Mouse (Mus musculus) urinary bladder, postnatal 10 days (tissue): ENCODE measurements around the gene Dnajb8.

Experiments
- DNase-seq: peaks from one replicate; pipeline ENCODE4 v3.0.0; 2022; ENCODE audit warnings: low spot score

Dnajb8 gene

DNA sequence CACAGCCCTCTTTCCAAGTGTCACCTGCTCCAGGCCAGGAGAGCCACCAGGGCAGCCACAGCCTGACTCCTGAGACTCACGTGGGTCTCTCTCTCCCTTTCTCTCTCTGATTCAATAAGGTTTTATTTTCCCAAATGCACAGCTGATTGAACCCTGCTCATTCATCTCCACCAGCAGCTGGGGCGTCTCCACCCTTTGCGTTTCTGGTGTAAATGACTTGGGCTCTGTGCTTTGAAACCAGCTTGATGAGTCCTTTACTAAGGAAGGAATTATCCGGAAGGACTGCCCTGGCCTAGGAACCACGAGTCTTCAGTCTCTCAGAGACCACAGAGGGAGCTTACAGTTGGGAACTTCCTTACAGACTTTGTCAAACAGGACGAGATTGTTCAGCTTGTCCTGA, 10.2 kb downstream of the Dnajb8 start:
- no peak for DNase-seq

DNA sequence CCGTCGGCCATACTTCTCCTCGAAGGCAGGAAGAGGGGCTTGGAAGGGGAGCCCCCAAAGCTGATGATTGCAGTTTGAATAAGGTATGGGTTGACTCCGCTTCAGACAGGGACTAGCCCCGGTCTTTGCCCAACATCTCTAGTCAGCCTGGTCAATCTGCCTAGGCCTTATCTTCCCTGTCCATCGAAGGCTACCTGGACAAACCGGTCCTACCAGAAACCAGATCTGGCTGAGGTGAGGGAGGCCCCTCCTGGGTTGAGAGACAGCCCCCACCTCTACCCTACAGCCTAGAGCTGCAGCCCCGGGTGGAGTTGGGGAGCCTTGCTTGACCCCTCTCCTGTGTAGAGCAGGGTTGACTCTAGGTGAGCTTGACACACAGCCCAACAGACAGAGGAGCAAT, 11.9 kb downstream of the Dnajb8 start:
- no peak for DNase-seq

DNA sequence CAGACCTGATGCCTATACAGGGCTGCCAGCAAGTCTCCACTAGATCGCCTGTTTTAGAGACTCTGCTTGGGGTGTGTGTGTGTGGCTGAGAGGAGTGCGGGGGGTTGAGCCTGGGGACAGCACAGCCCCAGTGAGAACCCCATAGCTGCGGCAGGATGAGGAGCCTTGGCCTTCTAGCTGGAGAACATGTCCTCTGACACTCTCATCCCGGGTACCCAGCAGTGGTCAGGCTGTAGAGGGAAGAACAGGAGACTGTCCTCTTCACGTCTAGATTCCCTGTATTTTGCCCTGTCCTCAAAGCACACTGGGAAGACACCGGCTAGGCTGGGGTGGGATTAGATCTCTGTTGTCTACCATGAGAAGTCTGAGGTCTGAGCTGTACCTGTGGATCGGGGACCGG, 13.4 kb downstream of the Dnajb8 start:
- DNase-seq: no peak

DNA sequence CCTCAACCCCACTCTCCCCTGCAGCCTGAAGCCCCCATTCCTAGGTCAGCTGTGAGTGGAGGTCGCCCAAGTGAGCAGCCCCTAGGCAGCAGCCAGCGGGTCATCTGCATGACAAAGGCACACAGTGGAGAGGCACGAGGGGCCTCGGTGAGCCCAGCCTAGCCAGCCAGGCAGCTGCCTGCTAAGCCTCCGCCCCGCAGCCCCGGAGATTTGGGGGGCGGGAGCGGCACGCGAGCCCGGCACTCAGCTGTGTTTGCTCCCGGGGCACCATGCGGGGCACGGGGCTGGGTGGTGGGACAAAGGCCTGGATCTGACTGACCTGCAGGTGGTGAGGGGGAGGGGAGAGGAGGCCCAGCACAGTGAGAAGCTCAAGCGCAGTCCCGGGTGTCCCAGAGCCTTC, 13.9 kb downstream of the Dnajb8 start:
- DNase-seq: no peak

DNA sequence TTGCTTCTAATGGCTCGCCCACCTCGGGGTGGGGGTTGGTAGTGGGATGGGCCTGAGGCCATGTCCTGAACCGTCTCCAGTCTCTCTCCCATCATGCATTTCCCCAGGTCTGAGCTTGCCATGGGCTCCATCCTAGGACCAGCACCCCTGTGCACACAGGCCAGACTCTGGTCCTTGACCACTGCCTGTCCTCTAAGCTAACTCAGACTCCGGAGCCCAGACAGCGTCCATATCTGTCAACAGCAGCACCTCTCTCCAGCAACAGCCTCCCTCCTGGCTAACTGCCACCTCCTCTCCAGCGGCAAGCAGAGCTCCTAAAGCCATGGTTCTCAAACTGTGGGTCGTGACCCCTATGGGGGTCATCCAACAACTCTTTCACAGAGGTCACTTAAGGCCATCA, 14.4 kb downstream of the Dnajb8 start:
- no peak for DNase-seq

DNA sequence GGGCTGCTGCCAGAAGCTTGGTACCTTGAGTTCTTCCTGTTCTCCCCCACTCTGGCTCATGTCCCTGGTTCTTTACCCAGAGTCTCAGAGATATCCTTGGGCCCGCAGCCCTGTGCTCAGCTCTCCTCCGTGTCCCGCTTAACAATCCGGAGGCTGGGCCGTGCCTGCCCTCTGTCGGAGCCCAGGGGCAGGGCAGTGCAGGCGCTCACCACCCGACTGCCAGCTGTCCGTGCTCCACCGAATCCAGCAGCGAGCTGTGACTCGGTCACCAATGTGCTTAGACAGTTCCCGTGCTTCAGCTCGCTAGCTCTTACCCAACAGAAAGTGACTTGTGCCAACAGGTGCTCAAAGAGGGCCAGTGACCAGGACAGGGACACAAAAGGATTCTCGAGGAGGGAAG, 20.5 kb downstream of the Dnajb8 start:
- no peak for DNase-seq

DNA sequence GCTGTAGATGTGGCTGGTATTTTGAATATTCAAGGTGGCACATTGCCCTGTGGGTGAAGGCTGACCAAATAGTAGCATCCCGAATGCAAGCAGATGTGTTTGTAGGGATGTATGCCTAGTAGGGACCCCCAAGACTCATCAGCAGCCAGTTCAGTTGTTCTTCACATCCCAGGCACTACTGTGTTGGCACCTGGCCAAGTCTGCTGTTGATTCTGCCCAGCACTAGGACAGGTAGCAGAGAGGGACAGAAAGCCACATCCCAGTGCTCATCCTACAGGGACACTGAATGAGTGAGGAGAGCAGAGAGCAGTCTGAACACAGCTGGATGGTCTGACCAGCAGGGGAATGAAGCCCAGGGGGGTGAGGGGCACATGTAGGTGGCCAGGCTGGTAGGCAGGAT, 27.2 kb downstream of the Dnajb8 start:
- no peak for DNase-seq

DNA sequence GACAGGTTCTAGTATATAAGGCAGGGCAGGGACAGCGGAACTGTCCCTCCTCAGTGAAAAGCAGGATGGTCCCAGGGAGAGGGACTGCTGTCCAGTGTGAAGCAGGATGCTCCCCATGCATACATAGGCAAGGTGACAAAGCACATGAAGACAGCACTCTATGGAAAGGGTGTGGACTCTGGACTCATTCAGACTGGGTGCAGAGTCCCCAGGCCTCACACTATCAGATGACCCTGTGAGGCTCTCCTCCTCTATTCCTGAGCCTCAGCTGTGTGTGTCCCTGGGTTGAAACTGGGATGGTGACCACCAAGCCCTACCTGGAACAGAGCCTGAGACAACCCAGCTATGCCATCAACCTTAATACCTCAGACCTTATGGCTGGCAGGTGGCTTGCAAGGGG, 29.3 kb downstream of the Dnajb8 start:
- DNase-seq: no peak

DNA sequence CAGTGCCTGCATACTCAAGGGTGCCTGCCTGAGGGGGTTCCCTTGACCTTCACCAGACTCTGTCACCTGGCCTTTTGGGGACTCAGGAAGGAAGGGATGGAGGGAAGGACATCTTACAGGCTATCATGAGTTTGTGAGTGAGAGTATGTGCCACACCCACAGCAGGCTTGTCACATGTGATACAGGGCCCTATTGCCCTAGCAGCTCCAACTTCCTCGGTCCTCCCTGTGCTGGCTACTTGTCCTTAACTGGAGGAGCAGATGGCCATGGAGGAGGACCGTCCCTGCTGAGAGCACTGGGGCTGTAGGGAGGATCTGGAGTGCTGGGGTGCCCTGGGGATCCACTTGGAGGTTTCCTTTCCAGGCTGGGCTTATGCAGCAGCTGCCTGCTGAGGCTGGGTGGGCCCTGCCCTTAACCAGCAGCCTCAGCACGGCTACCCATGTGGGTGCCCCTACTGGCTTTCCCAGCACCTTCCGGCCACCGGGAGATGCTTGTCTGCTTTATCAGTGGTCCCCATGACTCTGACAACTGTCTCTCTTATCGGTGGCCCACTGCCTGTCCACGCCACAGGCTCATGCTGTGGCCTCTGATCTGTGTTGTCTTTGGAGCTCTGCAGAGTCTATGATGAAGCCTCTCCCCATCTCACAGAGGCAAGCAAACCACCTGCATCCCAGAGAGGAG, 29.9 kb downstream of the Dnajb8 start:
- DNase-seq: no peak

DNA sequence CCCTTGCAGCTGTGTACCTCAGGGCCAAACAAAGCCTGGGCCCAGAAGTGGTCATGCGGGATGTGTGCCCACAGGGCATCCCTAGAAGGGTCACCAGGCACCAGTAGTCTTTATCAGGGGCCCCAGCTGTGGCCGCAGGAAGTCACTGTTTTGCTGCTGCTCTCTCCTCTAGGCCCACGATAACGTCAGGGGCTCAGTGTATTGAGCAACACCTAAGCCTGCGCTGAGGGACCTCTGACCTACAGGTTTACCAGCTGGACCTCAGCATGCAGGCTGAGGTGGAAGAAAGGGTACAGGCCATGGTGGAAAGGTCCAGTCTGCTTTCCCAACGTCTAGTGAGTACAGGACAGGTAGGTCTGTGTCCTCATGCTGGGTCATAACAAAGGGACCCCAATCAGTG, 32.0 kb downstream of the Dnajb8 start:
- no peak for DNase-seq

DNA sequence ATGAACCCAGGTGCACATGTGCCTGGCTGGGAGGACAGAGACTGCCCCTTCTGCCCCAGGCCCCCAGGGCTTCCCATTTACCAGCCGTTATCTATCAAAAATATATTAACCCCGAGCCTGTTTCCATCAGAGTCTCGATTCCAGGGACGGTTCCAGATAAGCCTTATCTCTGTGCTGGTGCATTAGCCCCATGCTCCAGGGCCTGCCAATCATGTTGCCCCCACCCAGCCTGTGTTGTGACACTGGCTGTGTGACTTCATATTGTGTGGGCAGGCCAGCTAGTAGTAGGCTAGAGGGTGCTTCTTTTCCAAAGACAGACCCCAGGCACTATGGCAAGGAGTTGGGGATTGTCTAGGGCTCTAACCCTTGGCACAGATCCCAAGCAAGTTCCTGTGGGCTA, 33.4 kb downstream of the Dnajb8 start:
- no peak for DNase-seq

DNA sequence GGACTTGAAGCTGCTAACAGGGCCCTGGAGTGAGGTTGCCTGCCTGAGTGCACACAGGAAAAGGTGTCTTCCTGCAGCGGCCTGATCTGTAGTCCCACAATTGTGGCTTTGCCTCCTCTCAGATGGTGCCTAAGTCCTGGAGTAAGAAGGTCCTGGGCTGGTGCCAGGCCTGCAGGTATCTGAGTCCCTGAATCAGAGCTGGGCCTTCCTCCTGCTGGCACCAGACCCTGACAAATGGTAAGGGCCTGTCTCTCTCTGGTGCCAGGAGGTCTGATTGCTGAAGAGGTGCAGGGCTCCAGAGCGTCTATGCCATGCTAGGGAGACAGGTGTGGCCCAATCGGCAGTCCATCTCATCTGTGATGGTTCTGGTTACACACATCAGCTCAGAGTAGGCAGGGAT, 37.6 kb downstream of the Dnajb8 start:
- DNase-seq: no peak

DNA sequence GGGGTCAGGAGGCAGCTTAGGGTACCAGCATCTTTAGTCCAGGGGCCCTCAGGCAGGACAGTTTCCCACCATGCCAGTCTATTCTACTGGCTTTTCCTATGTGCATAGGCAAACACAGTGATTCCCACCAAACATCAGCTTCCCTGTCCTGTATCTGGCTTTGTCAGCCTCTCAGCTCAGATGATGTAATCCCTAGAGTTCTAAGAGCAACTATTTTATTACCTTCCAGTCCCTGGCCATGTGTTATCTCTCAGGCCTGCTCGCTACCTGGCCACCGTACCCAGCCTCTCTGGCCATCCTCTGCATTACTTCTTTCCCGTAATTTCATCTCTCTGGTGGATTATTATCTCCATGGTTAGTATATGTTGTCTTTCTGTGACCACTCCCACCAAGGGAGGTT, 38.6 kb downstream of the Dnajb8 start:
- DNase-seq: no peak

DNA sequence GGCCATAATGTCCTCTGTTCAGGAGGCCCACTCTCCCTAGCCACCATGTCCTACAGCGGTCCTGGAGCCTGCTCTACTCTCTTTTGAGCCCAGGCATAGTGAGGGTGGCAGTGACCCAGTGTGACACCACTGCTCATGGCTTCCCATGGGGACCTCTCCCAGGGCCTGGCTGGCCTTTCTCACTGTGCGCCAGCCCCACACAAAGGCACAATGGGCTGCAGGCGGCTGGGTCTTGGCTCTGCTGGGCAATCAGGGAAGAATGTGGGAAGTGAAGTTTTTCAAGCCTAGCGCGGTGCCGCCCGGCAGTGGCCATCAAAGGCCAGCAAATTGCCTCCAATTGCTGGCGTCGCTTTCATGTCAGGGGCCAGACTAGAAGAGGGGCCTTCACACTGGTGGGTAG, 40.1 kb downstream of the Dnajb8 start:
- DNase-seq: no peak

DNA sequence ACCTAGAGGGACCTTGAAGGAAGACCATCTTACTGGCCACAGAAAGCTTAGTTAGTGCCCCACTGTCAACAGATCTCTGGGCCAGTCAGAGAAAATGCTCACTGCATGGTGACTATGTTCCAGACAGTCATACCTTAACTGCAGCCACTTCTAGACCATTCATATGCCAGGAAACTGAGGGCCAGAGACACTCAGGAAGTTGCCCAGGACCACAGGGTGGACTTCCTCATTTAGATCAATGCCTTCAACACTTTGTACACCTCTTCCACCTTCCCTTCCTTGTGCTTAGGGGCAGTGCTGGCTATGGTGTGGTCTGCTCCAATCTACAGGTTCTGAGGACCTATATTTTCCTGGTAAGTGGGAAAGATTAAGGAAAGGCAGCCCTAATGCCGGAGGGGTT, 43.3 kb downstream of the Dnajb8 start:
- DNase-seq: no peak

DNA sequence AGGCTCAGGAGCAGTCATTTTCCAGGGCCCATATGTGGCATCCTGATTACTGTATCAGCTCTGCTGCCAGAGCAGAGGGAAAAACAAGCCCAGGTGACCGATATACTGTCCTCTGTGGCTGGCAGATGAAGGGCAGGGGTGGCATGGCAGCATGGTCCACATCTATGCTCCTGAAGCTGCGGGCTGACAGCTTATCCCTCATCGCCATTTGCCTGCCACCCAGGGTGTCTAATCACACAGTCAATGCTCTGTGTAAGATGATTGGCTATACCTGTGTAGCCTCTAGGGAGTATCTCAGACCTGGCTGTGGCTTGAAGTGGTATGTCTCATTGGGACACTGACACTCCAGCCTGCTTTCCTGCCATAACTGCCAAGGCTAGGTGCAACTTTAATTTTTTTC, 44.0 kb downstream of the Dnajb8 start:
- DNase-seq: no peak

DNA sequence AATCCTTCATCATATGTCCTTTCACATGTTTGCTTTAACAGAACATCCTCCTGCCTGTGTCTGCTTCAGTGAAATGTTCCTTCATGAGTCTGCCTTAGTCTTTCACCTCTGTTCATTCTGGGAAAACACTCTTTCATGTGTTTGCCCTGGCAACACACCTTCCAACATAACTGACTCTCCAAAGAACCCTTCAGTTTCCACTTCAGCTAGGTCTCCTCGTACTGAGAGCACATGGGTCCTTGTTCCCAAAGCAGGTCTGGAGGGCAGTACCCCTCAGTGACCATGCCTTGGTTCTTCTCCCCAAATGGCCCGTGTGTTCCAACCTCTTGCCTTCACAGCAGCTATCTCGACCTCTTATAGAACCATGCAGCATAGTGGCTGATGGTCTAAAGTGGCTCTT, 45.0 kb downstream of the Dnajb8 start:
- no peak for DNase-seq

DNA sequence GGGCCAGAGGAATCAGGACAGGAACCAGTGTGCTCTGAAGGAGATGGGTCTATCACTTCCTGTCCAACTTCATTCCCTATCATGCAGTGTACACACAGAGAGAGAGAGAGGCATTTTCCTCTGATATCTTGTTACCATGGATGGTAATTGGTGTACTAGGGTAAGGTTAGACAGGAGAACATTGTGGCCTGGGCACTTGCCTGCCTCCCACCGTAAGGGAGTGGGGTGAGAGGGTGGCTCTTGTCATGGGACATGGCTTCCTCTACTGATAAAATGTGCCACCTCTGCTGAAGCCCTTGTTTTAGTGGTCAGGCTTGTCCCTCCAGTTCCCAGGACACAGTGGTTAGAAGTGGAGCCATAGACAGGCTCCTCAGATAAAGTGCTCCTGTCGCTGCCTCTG, 45.9 kb downstream of the Dnajb8 start:
- DNase-seq: no peak

DNA sequence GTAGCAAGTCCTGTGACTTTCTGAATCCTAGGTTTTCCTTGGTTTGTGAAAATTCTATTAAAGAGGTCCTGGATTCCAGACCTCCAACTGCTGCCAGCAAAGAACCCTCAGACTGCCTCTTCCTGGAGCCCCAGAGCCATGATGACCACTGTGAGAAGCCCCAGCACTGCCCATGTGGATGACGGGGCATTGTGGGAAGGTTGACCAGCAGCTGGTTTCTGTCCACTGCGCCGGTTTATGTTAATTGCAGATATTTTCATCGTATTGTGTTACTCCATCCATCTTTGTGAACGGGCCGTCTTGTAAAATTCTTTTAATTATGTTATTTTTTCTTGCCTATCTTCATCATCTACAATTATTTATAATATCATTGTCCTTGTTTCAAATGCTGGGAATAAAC, 52.6 kb downstream of the Dnajb8 start:
- DNase-seq: no peak

DNA sequence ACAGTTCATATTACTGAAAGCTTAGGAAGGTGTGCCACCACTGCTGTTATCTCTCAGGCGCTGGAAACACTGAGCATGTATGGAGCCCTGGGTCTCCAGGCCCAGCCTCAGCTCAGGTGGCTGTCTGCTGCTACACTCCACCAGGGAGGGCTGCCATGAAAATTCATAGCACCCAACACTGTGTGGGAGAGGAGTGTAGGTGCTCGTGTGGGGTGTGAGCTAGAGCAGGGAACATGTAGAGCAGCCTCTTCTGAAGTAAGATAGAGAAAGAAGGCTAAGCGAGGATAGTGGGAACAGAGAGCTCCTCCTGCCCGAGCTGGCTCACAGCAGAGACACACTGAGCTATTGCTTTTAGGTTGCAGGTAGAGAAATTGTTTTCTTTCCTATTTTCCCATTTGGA, 54.2 kb downstream of the Dnajb8 start:
- no peak for DNase-seq

DNA sequence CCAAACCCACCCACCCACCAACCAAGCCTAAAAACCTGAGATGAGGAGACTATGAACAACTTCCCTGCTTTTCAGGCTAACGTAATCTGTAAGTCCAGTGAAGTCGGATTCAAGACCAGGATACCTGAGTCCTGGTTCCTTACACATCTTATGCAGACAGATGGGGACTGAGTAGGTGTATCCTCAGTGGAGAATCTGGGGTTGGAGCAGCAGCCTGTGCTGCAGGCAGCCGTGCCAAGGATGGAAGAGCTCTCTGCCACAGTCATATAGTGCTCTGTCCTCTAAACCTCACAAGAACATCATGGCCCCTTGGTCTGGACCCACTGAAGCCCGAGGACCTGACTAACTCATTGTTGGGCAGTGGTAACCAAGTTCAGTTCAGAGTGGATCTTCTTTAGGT, 55.2 kb downstream of the Dnajb8 start:
- DNase-seq: no peak

DNA sequence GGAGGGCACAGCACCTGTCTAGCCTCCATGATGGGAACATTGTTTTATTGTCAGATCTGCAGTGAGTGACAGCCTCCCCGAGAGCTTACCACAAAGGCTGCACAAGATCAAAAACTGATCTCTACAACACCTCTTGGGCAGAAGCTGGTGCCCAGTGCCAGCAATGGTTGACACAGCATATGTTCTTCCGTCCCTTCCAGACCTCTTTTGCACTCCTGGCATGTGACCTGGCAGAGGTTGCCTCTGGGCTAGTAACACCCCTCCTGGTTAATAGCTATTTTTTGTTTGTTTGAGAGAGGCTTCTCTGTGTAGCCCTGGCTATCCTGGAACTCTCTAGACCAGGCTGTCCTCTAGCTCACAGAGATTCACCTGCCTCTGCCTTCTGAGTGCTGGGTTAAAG, 56.1 kb downstream of the Dnajb8 start:
- no peak for DNase-seq

DNA sequence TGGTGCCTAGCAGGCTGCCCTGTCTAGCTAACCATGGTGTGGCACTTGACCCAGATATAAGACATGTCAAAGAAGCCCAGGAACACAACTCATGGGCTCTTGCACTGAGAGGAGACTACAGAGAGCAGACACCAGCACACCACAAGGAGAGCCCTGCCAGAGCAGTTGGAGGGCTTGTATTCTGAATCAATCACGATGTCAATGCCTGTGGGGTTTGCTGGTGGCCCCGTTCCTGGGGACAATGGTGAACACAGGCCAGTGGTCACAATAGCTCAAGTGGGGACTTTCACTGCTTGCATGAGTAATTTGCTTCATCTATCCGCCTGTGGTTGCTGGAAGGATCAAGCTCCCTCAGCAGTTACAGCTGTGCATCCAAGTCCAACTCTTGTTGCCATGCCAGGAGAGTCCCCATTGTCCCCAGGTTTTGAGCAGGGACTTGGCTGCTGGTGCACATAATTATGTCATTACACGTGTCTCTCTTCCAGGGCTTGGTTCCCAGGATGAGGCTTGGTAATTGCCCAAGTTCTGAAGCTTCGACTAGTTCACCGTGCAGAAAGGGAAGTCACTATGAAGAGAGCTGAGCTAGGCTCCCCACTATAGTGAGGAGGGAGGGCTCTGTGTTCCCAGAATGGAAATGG, 68.2 kb downstream of the Dnajb8 start:
- DNase-seq: no peak

DNA sequence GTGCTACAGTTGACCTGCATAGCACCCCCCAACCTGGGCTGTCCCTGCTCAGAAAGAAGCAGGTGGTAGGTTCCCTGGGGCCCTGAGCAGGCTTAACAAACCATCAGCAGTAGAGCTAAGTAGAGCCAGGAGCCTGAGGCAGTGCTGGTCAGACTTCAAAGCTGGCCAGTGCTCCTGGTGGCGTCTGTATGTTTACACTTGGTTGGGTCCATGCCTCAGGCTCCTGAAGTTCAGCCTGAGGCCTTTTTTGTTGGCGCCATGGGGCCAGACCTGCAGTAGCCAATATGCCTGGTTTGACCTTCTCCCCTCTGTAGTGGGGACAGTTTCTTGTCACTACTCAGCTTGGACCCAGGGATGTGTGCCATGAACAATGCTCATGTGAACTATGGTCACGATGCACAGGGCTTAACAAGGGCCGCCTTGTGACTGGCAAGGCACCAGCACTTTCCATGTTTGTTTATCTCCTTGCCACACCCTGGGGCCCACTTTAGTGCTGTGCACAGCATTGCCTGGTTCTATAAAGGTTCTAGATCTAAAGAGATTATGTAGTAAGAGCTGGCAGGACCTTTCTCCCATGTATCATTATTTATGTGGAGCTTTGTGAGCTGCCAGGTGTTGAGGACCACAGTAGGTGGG, 70.3 kb downstream of the Dnajb8 start:
- no peak for DNase-seq
